Mouse (Mus musculus) kidney, adult 2 months (tissue): ENCODE data around the gene Siae. TPM values are rescaled to one million over a fixed set of nuclear protein-coding genes. Genes with fewer than 3 reads are reported as not detected.

Experiments
- DNase-seq: peaks from one replicate; pipeline ENCODE4 v3.0.0; 2021
- H3K27ac ChIP-seq: fragments of 200-500 bp; 2 replicates; pipeline ENCODE4 v1.5.1; 2012; ENCODE audit warnings: low read depth, low read length, control low read depth, inconsistent platforms; ENCODE audit not compliant: insufficient read depth
- H3K27me3 ChIP-seq: fragments of 200-500 bp; replicated peaks from 2 replicates; pipeline ENCODE4 v1.6.1; 2012; ENCODE audit warnings: mild to moderate bottlenecking, moderate library complexity, low read length, inconsistent platforms; ENCODE audit not compliant: control insufficient read depth, insufficient read depth
- H3K36me3 ChIP-seq: fragments of 200-500 bp; 2 replicates; pipeline ENCODE4 v1.6.1; 2012; ENCODE audit warnings: mild to moderate bottlenecking, moderate library complexity, low read length, inconsistent platforms; ENCODE audit not compliant: control insufficient read depth, insufficient read depth
- H3K4me1 ChIP-seq: fragments of 200-500 bp; 2 replicates; pipeline ENCODE4 v1.6.1; 2011; ENCODE audit warnings: low read length; ENCODE audit not compliant: control insufficient read depth, insufficient read depth
- H3K4me3 ChIP-seq: fragments of 200-500 bp; 2 replicates; pipeline ENCODE4 v1.5.1; 2011; ENCODE audit warnings: mild to moderate bottlenecking, low read depth, low read length, control low read depth; ENCODE audit not compliant: insufficient read depth
- CTCF ChIP-seq: fragments of 200-500 bp; conservative IDR thresholded peaks from 2 replicates; pipeline ENCODE4 v1.5.1; 2011; ENCODE audit warnings: low read depth, mild to moderate bottlenecking, control low read depth, low read length, moderate library complexity, mixed read lengths; ENCODE audit not compliant: insufficient read depth, insufficient read length
- POLR2A ChIP-seq: fragments of 200-500 bp; IDR thresholded peaks from one replicate; pipeline ENCODE4 v1.6.1; 2011; ENCODE audit warnings: low read depth, low read length, control low read depth
- WGBS: fragments of 180-500 bp; shearing (Covaris S2); methylation state at CpG from one replicate; pipeline ENCODE4 v1.1.7; 2018; 5-methylcytosine and 5-hydroxymethylcytosine counted together
- polyA plus RNA-seq: library from polyadenylated mRNA; depleted of rRNA; stranded (reverse); fragments of >200 nt; gene quantifications from 2 replicates; pipeline ENCODE4 v1.2.3, GENCODE M21; 2012; rRNA removed

Siae gene
- polyA plus RNA-seq, 1 experiment, result 17.8 TPM

DNA sequence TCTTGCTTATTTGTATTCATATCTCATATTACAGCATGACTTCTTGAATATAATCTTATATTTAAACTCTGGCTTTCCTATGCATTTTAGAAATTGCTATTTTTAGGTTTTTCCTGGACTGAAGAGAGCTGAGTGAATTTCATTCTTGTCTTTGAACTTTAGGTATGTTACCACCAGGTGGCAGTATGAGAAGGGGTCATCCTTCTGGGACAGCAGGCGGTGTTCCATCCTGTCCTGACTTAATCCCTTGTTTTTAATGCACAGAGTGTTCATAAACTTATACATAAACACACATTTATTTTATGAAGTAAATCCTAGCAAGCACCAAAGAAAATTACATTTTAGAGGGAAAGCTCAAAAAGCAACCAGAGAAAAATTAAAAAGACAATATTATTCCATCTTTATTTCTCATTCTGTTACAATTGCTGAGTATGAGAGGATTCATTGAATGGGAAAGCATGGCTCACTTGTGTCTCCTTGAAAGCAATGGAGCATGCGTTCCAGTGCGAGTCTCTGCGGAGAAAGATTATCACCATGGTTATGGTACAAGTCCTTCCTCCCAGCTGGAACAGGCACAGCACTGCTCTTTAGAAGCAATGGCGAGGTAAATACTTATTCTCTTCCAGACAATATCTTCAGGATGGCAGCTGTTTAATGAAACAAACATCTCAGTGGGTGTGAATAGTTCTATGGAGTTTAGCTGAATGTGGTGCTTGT, 134.6 kb downstream of the Siae start:
- Histone ChIP-seq H3K27ac (no peak overlapping the region), H3K4me3 (no peak overlapping the region), H3K4me1 (no peaks in the 10 kb centered on the region), H3K27me3 (no peaks in the 10 kb centered on the region), H3K36me3 (no peaks in the 10 kb centered on the region)
- no peak for TF ChIP-seq POLR2A
- TF ChIP-seq CTCF, result peak; percentile 67
- peak; percentile 12 for DNase-seq
- WGBS, result 57% methylated on average over 5 of the region's 5 CpGs

Other genes starting within 250 kb of the Siae start
- gene Ccdc15, start 207.3 kb upstream of the Siae start, polyA plus RNA-seq, result 0.64 TPM in 2 replicates
- gene Hepacam, start 188.3 kb upstream of the Siae start, polyA plus RNA-seq, result 0.03 and 0.09 TPM in 2 replicates
- gene Robo4, start 153.8 kb upstream of the Siae start, polyA plus RNA-seq, result 25.4 and 27.6 TPM in 2 replicates
- gene Robo3, start 122.5 kb upstream of the Siae start, polyA plus RNA-seq, result 14.4 and 18.7 TPM in 2 replicates
- 12.1 and 15.7 TPM in 2 replicates for gene Msantd2, start 66.4 kb upstream of the Siae start, polyA plus RNA-seq
- 54.9 and 55.5 TPM in 2 replicates for gene Esam, start 27.6 kb upstream of the Siae start, polyA plus RNA-seq
- gene Vsig2, start 16.4 kb upstream of the Siae start, polyA plus RNA-seq, result 7.6 and 9.1 TPM in 2 replicates
- 4.7 and 7.7 TPM in 2 replicates for gene Nrgn, start 2.8 kb upstream of the Siae start, polyA plus RNA-seq
- gene Spa17, start 58.0 kb downstream of the Siae start, polyA plus RNA-seq, result 3.1 and 3.5 TPM in 2 replicates
- 34.6 and 34.8 TPM in 2 replicates for gene Tbrg1, start 101.6 kb downstream of the Siae start, polyA plus RNA-seq
- gene Panx3, start 113.5 kb downstream of the Siae start, polyA plus RNA-seq, result not detected in 2 replicates
- not detected in 2 replicates for gene Olfr160, start 160.6 kb downstream of the Siae start, polyA plus RNA-seq
- gene Olfr874, start 189.4 kb downstream of the Siae start, polyA plus RNA-seq, result not detected in 2 replicates
- gene Olfr875, start 216.2 kb downstream of the Siae start, polyA plus RNA-seq, result not detected in 2 replicates
- not detected in 2 replicates for gene Olfr876, start 247.3 kb downstream of the Siae start, polyA plus RNA-seq